Mouse (Mus musculus): ENCODE results near the gene Chchd1.
"Not testable (repeated sequence)": the region's sequence is repeated elsewhere in the genome, so short reads cannot be mapped to it uniquely, and the experiment has no call there.

Chchd1 gene

GRCm38 (mm10) chr14:20686576-20686975 lies 16.2 kb upstream of the Chchd1 start:
- CTCF ChIA-PET = no interaction called here

- CTCF ChIA-PET = interaction anchor here (1.7 kb wide), 1 partner anchor 17 kb away, joined by 15 read pairs; no protein-coding TSS in a partner anchor
These were observed 13.8 kb upstream of the Chchd1 start for GRCm38 (mm10) chr14:20689009-20689408.

GRCm38 (mm10) chr14:20691772-20692171 lies 11.0 kb upstream of the Chchd1 start:
- CTCF ChIA-PET = no interaction called here

- CTCF ChIA-PET = no interaction called here
These were observed 9.2 kb upstream of the Chchd1 start for GRCm38 (mm10) chr14:20693589-20694101.

GRCm38 (mm10) chr14:20694185-20694883 lies 8.5 kb upstream of the Chchd1 start:
- CTCF ChIA-PET = no interaction called here

- CTCF ChIA-PET = no interaction called here
These were observed 7.7 kb upstream of the Chchd1 start, which contains the start of gene Fut11 for GRCm38 (mm10) chr14:20694884-20695760. Gene Fut11, plus strand, starts transcription at chr14:20694968.

- CTCF ChIA-PET = interaction anchor here (0.5 kb wide), 1 partner anchor 70 kb away, joined by 7 read pairs; no protein-coding TSS in a partner anchor
These were observed 6.9 kb upstream of the Chchd1 start for GRCm38 (mm10) chr14:20695761-20696520.

- CTCF ChIA-PET = no interaction called here
These were observed 5.8 kb upstream of the Chchd1 start for GRCm38 (mm10) chr14:20696986-20697385.

- CTCF ChIA-PET = no interaction called here
These were observed 4.3 kb upstream of the Chchd1 start for GRCm38 (mm10) chr14:20698515-20698914.

- CTCF ChIA-PET = no interaction called here
These were observed 2.4 kb upstream of the Chchd1 start for GRCm38 (mm10) chr14:20700362-20700761.

- CTCF ChIA-PET = no interaction called here
These were observed 1.3 kb upstream of the Chchd1 start for GRCm38 (mm10) chr14:20701554-20701953.

GRCm38 (mm10) chr14:20702096-20702740 lies 588 bp upstream of the Chchd1 start:
- CTCF ChIA-PET = no interaction called here

- CTCF ChIA-PET = not testable (repeated sequence)
These were observed 655 bp downstream of the Chchd1 start for GRCm38 (mm10) chr14:20703461-20703860.

- CTCF ChIA-PET = no interaction called here
These were observed 4.7 kb downstream of the Chchd1 start, which contains the start of gene Zswim8 for GRCm38 (mm10) chr14:20707201-20708190. Gene Zswim8, plus strand, starts transcription at chr14:20707552.

- CTCF ChIA-PET = no interaction called here
These were observed 5.4 kb downstream of the Chchd1 start for GRCm38 (mm10) chr14:20708239-20708638.

- CTCF ChIA-PET = interaction anchor here (0.6 kb wide), 1 partner anchor 9 kb away, joined by 3 read pairs; no protein-coding TSS in a partner anchor
These were observed 11.0 kb downstream of the Chchd1 start for GRCm38 (mm10) chr14:20713832-20714231.

- CTCF ChIA-PET = no interaction called here
These were observed 15.6 kb downstream of the Chchd1 start for GRCm38 (mm10) chr14:20718443-20718842.

GRCm38 (mm10) chr14:20719767-20720166 lies 17.0 kb downstream of the Chchd1 start:
- CTCF ChIA-PET = no interaction called here

GRCm38 (mm10) chr14:20721371-20721770 lies 18.6 kb downstream of the Chchd1 start:
- CTCF ChIA-PET = interaction anchor here (0.7 kb wide), 1 partner anchor 47 kb away, joined by 6 read pairs; no protein-coding TSS in a partner anchor

GRCm38 (mm10) chr14:20723006-20723405 lies 20.2 kb downstream of the Chchd1 start:
- CTCF ChIA-PET = no interaction called here
